Mouse (Mus musculus): ENCODE measurements around the gene Mrps15. TPM values are rescaled to one million over a fixed set of nuclear protein-coding genes. Genes with fewer than 3 reads are reported as not detected.
"Not testable (repeated sequence)": the region's sequence is repeated elsewhere in the genome, so short reads cannot be mapped to it uniquely, and the experiment has no call there.

Mrps15 gene
- total RNA-seq, 2 experiments from 2014 or later, result 65.8 to 68.8 TPM

- DNase-seq, result no peak
These were observed 31.1 kb downstream of the Mrps15 start for GRCm38 (mm10) chr4:126077833-126078232.

- no peak for DNase-seq
These were observed 32.5 kb downstream of the Mrps15 start for GRCm38 (mm10) chr4:126079266-126079665.

- DNase-seq, result no peak
These were observed 34.9 kb downstream of the Mrps15 start for GRCm38 (mm10) chr4:126081601-126082000.

GRCm38 (mm10) chr4:126083021-126083420 lies 36.3 kb downstream of the Mrps15 start:
- DNase-seq, result no peak

GRCm38 (mm10) chr4:126084382-126084781 lies 37.7 kb downstream of the Mrps15 start:
- no peak for DNase-seq

GRCm38 (mm10) chr4:126085996-126086576 lies 39.4 kb downstream of the Mrps15 start:
- peak; percentile 79 for DNase-seq

- DNase-seq, result no peak
These were observed 43.5 kb downstream of the Mrps15 start for GRCm38 (mm10) chr4:126090101-126090847.

GRCm38 (mm10) chr4:126090848-126091124 lies 44.1 kb downstream of the Mrps15 start:
- no peak for DNase-seq

GRCm38 (mm10) chr4:126091873-126092272 lies 45.1 kb downstream of the Mrps15 start:
- no peak for DNase-seq

GRCm38 (mm10) chr4:126095622-126096430 lies 49.1 kb downstream of the Mrps15 start:
- not testable (repeated sequence) for DNase-seq

GRCm38 (mm10) chr4:126096464-126097111 lies 49.9 kb downstream of the Mrps15 start, which contains the start of gene Lsm10:
Gene Lsm10, plus strand, starts transcription at chr4:126096623.
- peak; percentile 93 for DNase-seq

GRCm38 (mm10) chr4:126097711-126098253 lies 51.1 kb downstream of the Mrps15 start:
- DNase-seq, result no peak

- DNase-seq, result no peak
These were observed 52.6 kb downstream of the Mrps15 start for GRCm38 (mm10) chr4:126099365-126099764.

GRCm38 (mm10) chr4:126100764-126101163 lies 54.0 kb downstream of the Mrps15 start:
- DNase-seq, result no peak

- DNase-seq, result peak; percentile 37
These were observed 55.5 kb downstream of the Mrps15 start for GRCm38 (mm10) chr4:126102061-126102841.

- DNase-seq, result peak; percentile 89
These were observed 56.4 kb downstream of the Mrps15 start for GRCm38 (mm10) chr4:126103057-126103581.

- DNase-seq, result peak; percentile 97
These were observed 56.9 kb downstream of the Mrps15 start, which contains the start of gene Stk40 for GRCm38 (mm10) chr4:126103590-126104068. Gene Stk40, plus strand, starts transcription at chr4:126103957.

GRCm38 (mm10) chr4:126104261-126105075 lies 57.7 kb downstream of the Mrps15 start:
- peak; percentile 40 for DNase-seq

Data from gastrocnemius, postnatal 25 days (tissue).